Mouse (Mus musculus) urinary bladder, postnatal 0 days (tissue): ENCODE results near the gene Appl1. TPM values are rescaled to one million over a fixed set of nuclear protein-coding genes. Genes with fewer than 3 reads are reported as not detected.

Source experiments
- polyA plus RNA-seq: library from polyadenylated mRNA; unstranded; fragments of >200 nt; fragmentation: Nextera tagmentation; extraction: Ambion mirVana; gene quantifications from 2 replicates; pipeline ENCODE4 v1.2.1, GENCODE M21; 2015

The Appl1 gene
- polyA plus RNA-seq = 26.8 and 36.0 TPM in 2 replicates

DNA sequence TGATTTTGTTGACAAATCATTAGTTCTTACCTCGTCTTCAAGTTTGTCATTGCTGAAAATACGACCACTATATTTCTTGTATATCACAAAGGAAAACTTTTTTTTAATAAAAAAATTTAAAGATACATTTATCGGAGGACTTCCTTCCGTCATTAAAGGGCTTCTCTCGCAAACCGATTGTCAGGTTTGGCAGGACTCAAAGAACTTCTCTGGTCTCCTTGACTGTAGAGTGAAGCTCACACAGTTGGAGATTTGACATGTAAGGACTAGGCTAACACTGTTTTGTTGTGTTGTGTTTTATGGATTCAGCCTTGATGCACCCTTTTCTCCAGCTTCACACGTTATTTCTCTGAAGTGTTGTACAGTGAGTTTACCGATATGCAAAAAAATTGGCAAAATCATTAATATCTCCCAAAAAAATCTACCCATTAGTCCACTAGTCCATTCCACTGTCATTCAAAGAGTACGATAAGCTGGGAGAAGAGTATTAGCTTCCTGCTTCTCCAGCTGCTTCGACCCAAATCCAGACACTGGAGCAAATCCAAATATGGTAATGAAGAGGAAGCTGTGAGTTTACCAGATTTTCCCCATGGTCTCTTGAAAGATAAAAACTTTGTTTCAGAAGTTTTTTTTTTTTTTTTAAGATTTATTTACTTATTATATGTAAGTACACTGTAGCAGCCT is at the start of gene Appl1:
Appl1 (minus strand) TSS at position 127 of the 684 bp plus-strand sequence.

DNA sequence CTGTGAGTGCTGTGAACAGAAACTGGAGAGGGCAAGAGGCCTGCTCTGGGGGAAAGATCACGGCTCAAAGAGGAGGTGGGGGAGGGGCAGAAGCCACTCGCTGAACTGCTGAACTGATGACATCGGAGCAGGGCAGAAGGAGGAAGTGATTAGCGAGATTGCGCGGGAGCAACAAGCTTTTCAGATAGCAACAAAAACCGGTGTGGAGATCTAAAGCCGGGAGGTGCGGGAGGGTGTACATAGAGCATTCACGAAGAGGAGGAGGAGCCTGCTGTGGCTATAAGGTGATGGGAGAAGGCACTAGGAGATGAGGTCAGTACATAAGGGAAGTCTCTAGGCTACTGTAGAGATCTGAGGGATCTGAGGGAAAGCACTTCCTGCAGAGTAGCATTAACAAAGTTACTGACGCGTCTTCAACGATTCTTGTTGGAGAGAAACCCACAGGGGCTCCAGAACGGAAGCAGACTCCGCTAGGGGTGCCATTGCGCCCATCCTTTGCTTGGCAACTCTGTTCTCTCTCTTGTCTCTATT is 23.2 kb upstream of the Appl1 start, which contains the start of gene Hesx1:
Hesx1 (plus strand) TSS at position 206 of the 531 bp plus-strand sequence.

DNA sequence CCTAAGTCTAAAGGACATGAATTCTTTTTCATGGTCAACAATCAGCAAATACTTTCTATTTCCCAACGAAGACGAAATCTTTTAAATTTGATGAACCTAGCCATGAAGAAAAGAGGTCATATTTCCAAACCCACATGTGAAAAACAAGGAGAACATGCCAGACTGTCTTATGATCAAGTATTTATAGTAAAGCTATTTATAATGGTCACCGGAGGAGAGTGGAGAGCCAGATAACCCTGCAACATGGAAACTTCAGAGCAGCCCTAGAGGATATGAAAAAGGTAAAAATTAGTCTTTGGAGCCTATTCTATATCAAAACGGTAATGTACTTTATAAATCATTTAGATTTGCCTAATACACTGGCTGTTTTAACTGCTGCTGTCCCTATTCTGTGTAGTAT is 76.6 kb downstream of the Appl1 start, which contains the start of gene Asb14:
Asb14 (plus strand) TSS at position 166 of the 400 bp plus-strand sequence.

Other genes with a start within 250 kb of the Appl1 start
- gene Asb14, start 76.7 kb downstream of the Appl1 start, polyA plus RNA-seq = 0.07 TPM in 1 of 2 replicates, not detected in the other
- 0.13 TPM in 1 of 2 replicates, not detected in the other for gene Hesx1, start 23.2 kb upstream of the Appl1 start, polyA plus RNA-seq
- gene Il17rd, start 67.7 kb upstream of the Appl1 start, polyA plus RNA-seq = 2.4 and 2.9 TPM in 2 replicates
- 9.8 and 12.0 TPM in 2 replicates for gene Arhgef3, start 143.7 kb upstream of the Appl1 start, polyA plus RNA-seq